Mouse (Mus musculus) Patski (cell line): ENCODE results near the gene Ssr2. TPM values are rescaled to one million over a fixed set of nuclear protein-coding genes. Genes with fewer than 3 reads are reported as not detected.

ENCODE experiments used
- ATAC-seq: fragments of 100-300 bp; one replicate; pipeline ENCODE4 v1.8.0; 2021
- CTCF ChIA-PET: fragments of 350-600 bp; sonication (Branson Sonifier 250); formaldehyde crosslinking; loops from one replicate; lab custom pipeline; 2022; ENCODE audit warnings: inconsistent platforms; lab: Charles Lee
- POLR2A ChIA-PET: fragments of 350-600 bp; sonication (Branson Sonifier 250); formaldehyde crosslinking; loops from one replicate; lab custom pipeline; 2022; ENCODE audit warnings: antibody characterized with exemption, inconsistent platforms; lab: Charles Lee
- DNase-seq: peaks from one replicate; pipeline ENCODE4 v3.0.0-alpha.2; 2011; ENCODE audit warnings: low read depth, low spot score
- H3K27me3 ChIP-seq: fragments of 371-371 bp; one replicate; pipeline ENCODE4 v1.5.1; 2021
- CTCF ChIP-seq: fragments of 100-300 bp; IDR thresholded peaks from one replicate; pipeline ENCODE4 v1.5.1; 2021
- in situ Hi-C: fragments of 300-500 bp; cut with MboI; formaldehyde crosslinking; loops from 3 replicates; pipeline ENCODE4 v1.11.1; 2018; ENCODE audit warnings: low pct_unique_long_range_greater_than_20kb, mixed read lengths
- polyA plus RNA-seq: library from polyadenylated mRNA; unstranded; gene quantifications from one replicate; pipeline ENCODE4 v1.2.3, GENCODE M21; 2021

Gene Ssr2
- polyA plus RNA-seq, 1 experiment from 2014 or later, result 410 TPM

- no peak for TF ChIP-seq CTCF
- DNase-seq (no peak), ATAC-seq (no peak)
- no peaks in the 10 kb centered on the region for H3K27me3 ChIP-seq
- in situ Hi-C loops, result loop anchor here (10.0 kb wide), 1 partner anchor 63 kb away; the partner anchor contains the start of gene Arhgef2
- CTCF ChIA-PET, result interaction anchor here (1.0 to 1.4 kb wide), 2 partner anchors 12 to 51 kb away, joined by 3 to 4 read pairs; no protein-coding TSS in a partner anchor
- POLR2A ChIA-PET, result interaction anchor here (1.2 kb wide), 1 partner anchor 8 kb away, joined by 4 read pairs; no protein-coding TSS in a partner anchor
Observed at GRCm38 (mm10) chr3:88541622-88542401, 33.9 kb upstream of the Ssr2 start.

- DNase-seq (no peak), ATAC-seq (no peak)
- CTCF ChIA-PET, result interaction anchor here (1.0 to 1.6 kb wide), 4 partner anchors 12 to 61 kb away, joined by 3 to 5 read pairs (median 4); no protein-coding TSS in a partner anchor
- no peaks in the 10 kb centered on the region for H3K27me3 ChIP-seq
- in situ Hi-C loops, result loop anchor here (10.0 kb wide), 1 partner anchor 62 kb away; the partner anchor contains the start of gene Arhgef2
- no peak for TF ChIP-seq CTCF
- POLR2A ChIA-PET, result interaction anchor here (1.1 to 1.2 kb wide), 3 partner anchors 9 to 11 kb away, joined by 3 to 4 read pairs (median 3); partner anchors contain the start of genes Lamtor2 and Mex3a
Observed at GRCm38 (mm10) chr3:88542486-88542885, 33.2 kb upstream of the Ssr2 start.

GRCm38 (mm10) chr3:88543174-88543573 lies 32.5 kb upstream of the Ssr2 start:
- no peaks in the 10 kb centered on the region for H3K27me3 ChIP-seq
- in situ Hi-C loops, result loop anchor here (10.0 kb wide), 1 partner anchor 62 kb away; the partner anchor contains the start of gene Arhgef2
- no peak for TF ChIP-seq CTCF
- no peak for DNase-seq
- no peak for ATAC-seq
- ChIA-PET CTCF (interaction anchor here (1.0 to 2.7 kb wide), 3 partner anchors 8 to 60 kb away, joined by 4 to 16 read pairs (median 5); no protein-coding TSS in a partner anchor), POLR2A (interaction anchor here (1.1 to 2.1 kb wide), 3 partner anchors 9 to 11 kb away, joined by 3 to 7 read pairs (median 3); partner anchors contain the start of genes Lamtor2 and Mex3a)

- TF ChIP-seq CTCF, result no peak
- ATAC-seq, result no peak
- CTCF ChIA-PET, result interaction anchor here (0.7 to 2.7 kb wide), 17 partner anchors 9 to 111 kb away, joined by 3 to 19 read pairs (median 5); partner anchors contain the start of gene Arhgef2
- DNase-seq, result no peak
- POLR2A ChIA-PET, result interaction anchor here (1.1 to 2.1 kb wide), 3 partner anchors 9 to 12 kb away, joined by 3 to 7 read pairs (median 3); partner anchors contain the start of genes Lamtor2 and Mex3a
- in situ Hi-C loops, result loop anchor here (10.0 kb wide), 1 partner anchor 61 kb away; the partner anchor contains the start of gene Arhgef2
- no peaks in the 10 kb centered on the region for H3K27me3 ChIP-seq
Observed at GRCm38 (mm10) chr3:88543651-88544410, 31.8 kb upstream of the Ssr2 start.

- POLR2A ChIA-PET, result interaction anchor here (0.5 to 2.1 kb wide), 2 partner anchors 11 to 135 kb away, joined by 3 to 7 read pairs; partner anchors contain the start of gene Pmf1
- in situ Hi-C loops, result loop anchor here (10.0 kb wide), 1 partner anchor 60 kb away; the partner anchor contains the start of gene Arhgef2
- no peaks in the 10 kb centered on the region for H3K27me3 ChIP-seq
- peak; percentile 52 for ATAC-seq
- DNase-seq, result no peak
- CTCF ChIA-PET, result interaction anchor here (0.7 to 2.7 kb wide), 16 partner anchors 10 to 111 kb away, joined by 3 to 19 read pairs (median 6); partner anchors contain the start of gene Arhgef2
- no peak for TF ChIP-seq CTCF
Observed at GRCm38 (mm10) chr3:88544514-88544913, 31.2 kb upstream of the Ssr2 start.

- in situ Hi-C loops, result loop anchor here (10.0 kb wide), 1 partner anchor 60 kb away; the partner anchor contains the start of gene Arhgef2
- no peaks in the 10 kb centered on the region for H3K27me3 ChIP-seq
- no peak for DNase-seq
- no peak for TF ChIP-seq CTCF
- POLR2A ChIA-PET, result interaction anchor here (0.5 to 2.1 kb wide), 2 partner anchors 12 to 135 kb away, joined by 3 to 7 read pairs; partner anchors contain the start of gene Pmf1
- ATAC-seq, result no peak
- CTCF ChIA-PET, result interaction anchor here (1.1 to 2.7 kb wide), 14 partner anchors 10 to 87 kb away, joined by 3 to 19 read pairs (median 6); partner anchors contain the start of gene Arhgef2
Observed at GRCm38 (mm10) chr3:88544955-88545591, 30.6 kb upstream of the Ssr2 start.

- H3K27me3 ChIP-seq, result no peaks in the 10 kb centered on the region
- ATAC-seq (no peak), DNase-seq (no peak)
- in situ Hi-C loops, result loop anchor here (10.0 kb wide), 1 partner anchor 58 kb away; the partner anchor contains the start of gene Arhgef2
- no peak for TF ChIP-seq CTCF
- ChIA-PET CTCF (interaction anchor here (0.7 to 1.0 kb wide), 2 partner anchors 45 to 57 kb away, joined by 3 to 4 read pairs; no protein-coding TSS in a partner anchor), POLR2A (no interaction called here)
Observed at GRCm38 (mm10) chr3:88546674-88547418, 28.8 kb upstream of the Ssr2 start.

- POLR2A ChIA-PET, result interaction anchor here (1.0 to 1.5 kb wide), 2 partner anchors 17 to 42 kb away, joined by 3 to 4 read pairs; no protein-coding TSS in a partner anchor
- H3K27me3 ChIP-seq, result no peaks in the 10 kb centered on the region
- in situ Hi-C loops, result loop anchor here (10.0 kb wide), 1 partner anchor 56 kb away; the partner anchor contains the start of gene Arhgef2
- CTCF ChIA-PET, result interaction anchor here (1.3 kb wide), 1 partner anchor 59 kb away, joined by 3 read pairs; no protein-coding TSS in a partner anchor
- no peak for TF ChIP-seq CTCF
- DNase-seq, result no peak
- ATAC-seq, result no peak
Observed at GRCm38 (mm10) chr3:88548180-88548917, 27.3 kb upstream of the Ssr2 start, which contains the start of gene Rab25. Gene Rab25, minus strand, starts transcription at chr3:88548300.
